Mouse (Mus musculus) embryonic facial prominence, embryonic 14.5 days (tissue): ENCODE results near the gene Vmn1r165. TPM values are rescaled to one million over a fixed set of nuclear protein-coding genes. Genes with fewer than 3 reads are reported as not detected.
"Not testable (repeated sequence)": the region's sequence is repeated elsewhere in the genome, so short reads cannot be mapped to it uniquely, and the experiment has no call there.

ENCODE experiments used
- ATAC-seq: fragments of 200-750 bp; cut with Nextera tagmentation; 2 replicates; pipeline ENCODE4 v1.8.0; 2017; ENCODE audit warnings: low read depth, moderate number of reproducible peaks, moderate TSS enrichment
- DNase-seq: peaks from one replicate; pipeline ENCODE4 v3.0.0-alpha.2; 2015; ENCODE audit warnings: low spot score
- H3K27ac ChIP-seq: fragments of 300-500 bp; sonication (generic); replicated peaks from 2 replicates; pipeline ENCODE4 v1.5.1; 2014; ENCODE audit warnings: low read depth, mild to moderate bottlenecking, low read length, moderate library complexity
- H3K27me3 ChIP-seq: fragments of 300-500 bp; sonication (generic); replicated peaks from 2 replicates; pipeline ENCODE4 v1.6.1; 2014; ENCODE audit warnings: low read length; ENCODE audit not compliant: control insufficient read depth, insufficient read depth
- H3K36me3 ChIP-seq: fragments of 300-500 bp; sonication (generic); 2 replicates; pipeline ENCODE4 v1.6.1; 2014; ENCODE audit warnings: low read length, mixed read lengths; ENCODE audit not compliant: control insufficient read depth, insufficient read depth
- H3K4me1 ChIP-seq: fragments of 300-500 bp; sonication (generic); 2 replicates; pipeline ENCODE4 v1.6.1; 2014; ENCODE audit warnings: antibody characterized with exemption, low read length; ENCODE audit not compliant: control insufficient read depth, insufficient read depth
- H3K4me2 ChIP-seq: fragments of 300-500 bp; sonication (generic); 2 replicates; pipeline ENCODE4 v1.6.1; 2014; ENCODE audit warnings: low read depth, mild to moderate bottlenecking, low read length, moderate library complexity, mixed read lengths
- H3K4me3 ChIP-seq: fragments of 300-500 bp; sonication (generic); 2 replicates; pipeline ENCODE4 v1.5.1; 2014; ENCODE audit warnings: low read depth, mild to moderate bottlenecking, low read length
- H3K9ac ChIP-seq: fragments of 300-500 bp; sonication (generic); 2 replicates; pipeline ENCODE4 v1.6.1; 2014; ENCODE audit warnings: low read depth, mild to moderate bottlenecking, low read length, moderate library complexity, mixed read lengths
- H3K9me3 ChIP-seq: fragments of 300-500 bp; sonication (generic); 2 replicates; pipeline ENCODE4 v1.6.1; 2016; ENCODE audit warnings: low read length; ENCODE audit not compliant: control insufficient read depth
- WGBS: fragments of 180-500 bp; shearing (Covaris S2); extraction: QIAGEN DNeasy Blood & Tissue Kit; methylation state at CpG from one replicate; pipeline ENCODE4 v1.1.7; 2014; 5-methylcytosine and 5-hydroxymethylcytosine counted together
- polyA plus RNA-seq: library from polyadenylated mRNA; unstranded; fragments of >200 nt; fragmentation: Nextera tagmentation; extraction: Ambion mirVana; gene quantifications from 2 replicates; pipeline ENCODE4 v1.2.1, GENCODE M21; 2014

Vmn1r165 gene
- not detected in 2 replicates for polyA plus RNA-seq

- not testable (repeated sequence) for H3K27me3 ChIP-seq, H3K4me2 ChIP-seq, H3K27ac ChIP-seq, DNase-seq, H3K9ac ChIP-seq, H3K9me3 ChIP-seq, H3K4me1 ChIP-seq, H3K36me3 ChIP-seq, H3K4me3 ChIP-seq, ATAC-seq
- WGBS = no CpG with 5 or more reads among the region's 3 CpGs
These were observed at the start of gene Vmn1r165 for GRCm38 (mm10) chr7:23217032-23217431. TSS of gene Vmn1r165 (plus strand) at chr7:23217332.

DNA sequence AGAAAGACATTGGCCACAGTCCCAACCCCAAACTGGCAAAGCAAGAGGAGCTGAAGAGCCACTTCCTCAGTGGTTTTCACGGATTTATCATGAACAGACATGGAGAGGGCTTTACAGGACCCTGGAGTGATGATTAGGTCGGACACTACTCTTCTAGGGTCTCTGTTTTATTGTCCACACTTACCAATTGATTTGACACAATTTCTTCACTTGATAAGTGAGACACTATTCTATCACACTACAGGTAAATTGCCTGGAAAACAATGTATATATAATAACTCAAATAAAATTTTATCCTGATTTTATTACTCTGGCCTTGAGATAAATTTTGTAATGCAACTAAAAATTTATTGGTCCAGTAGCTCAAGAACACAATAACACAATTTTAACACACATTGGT is 34.5 kb downstream of the Vmn1r165 start, which contains the start of gene Vmn1r166:
TSS of gene Vmn1r166 (minus strand) at position 101 of the 400 bp plus-strand sequence.
- H3K27ac ChIP-seq, ATAC-seq, H3K36me3 ChIP-seq: not testable (repeated sequence)

More for the DNA sequence above, 34.5 kb downstream of the Vmn1r165 start, which contains the start of gene Vmn1r166:
- not testable (repeated sequence) for H3K9me3 ChIP-seq, H3K4me3 ChIP-seq, H3K4me2 ChIP-seq, DNase-seq, H3K9ac ChIP-seq, H3K27me3 ChIP-seq, H3K4me1 ChIP-seq
- WGBS = no CpG with 5 or more reads among the region's 2 CpGs

Other genes starting within 250 kb of the Vmn1r165 start
- gene Gm4214, start 232.7 kb upstream of the Vmn1r165 start, polyA plus RNA-seq = not detected in 2 replicates
- gene Gm4216, start 197.4 kb upstream of the Vmn1r165 start, polyA plus RNA-seq = not detected in 2 replicates
- not detected in 2 replicates for gene Vmn1r163, start 161.8 kb upstream of the Vmn1r165 start, polyA plus RNA-seq
- gene Gm8720, start 149.9 kb upstream of the Vmn1r165 start, polyA plus RNA-seq = not detected in 2 replicates
- not detected in 2 replicates for gene Gm10662, start 72.9 kb upstream of the Vmn1r165 start, polyA plus RNA-seq
- not detected in 2 replicates for gene Vmn1r166, start 34.4 kb downstream of the Vmn1r165 start, polyA plus RNA-seq
- not detected in 2 replicates for gene Gm6902, start 61.6 kb downstream of the Vmn1r165 start, polyA plus RNA-seq
- gene Nlrp4e, start 83.9 kb downstream of the Vmn1r165 start, polyA plus RNA-seq = not detected in 2 replicates
- gene Nlrp5, start 168.6 kb downstream of the Vmn1r165 start, polyA plus RNA-seq = 0.10 and 0.16 TPM in 2 replicates